Mouse (Mus musculus): ENCODE results near the gene Sh2d7.

The Sh2d7 gene

DNA sequence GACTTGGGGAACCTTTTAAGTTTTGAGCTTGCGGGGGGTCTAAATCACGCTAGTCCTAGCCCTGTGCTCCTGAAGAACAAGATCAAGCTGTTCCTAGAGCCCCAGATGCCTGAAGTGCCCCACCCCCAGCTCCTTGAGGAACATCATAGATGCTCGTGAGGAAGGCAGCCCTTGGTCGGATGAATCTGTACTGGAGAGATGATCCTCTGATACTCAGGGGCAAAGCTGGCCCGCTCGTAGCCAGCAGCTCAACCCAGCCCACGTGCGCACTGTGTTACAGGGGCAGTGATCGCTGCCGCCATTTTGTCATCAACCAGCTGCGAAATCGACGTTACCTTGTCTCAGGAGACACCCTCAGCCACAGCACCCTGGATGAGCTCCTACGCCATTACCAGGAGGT is at the start of gene Sh2d7:
Gene Sh2d7 (plus strand): TSS at position 301 of the 400 bp plus-strand sequence.
- no peak for DNase-seq (ENCODE audit: low read depth)

DNA sequence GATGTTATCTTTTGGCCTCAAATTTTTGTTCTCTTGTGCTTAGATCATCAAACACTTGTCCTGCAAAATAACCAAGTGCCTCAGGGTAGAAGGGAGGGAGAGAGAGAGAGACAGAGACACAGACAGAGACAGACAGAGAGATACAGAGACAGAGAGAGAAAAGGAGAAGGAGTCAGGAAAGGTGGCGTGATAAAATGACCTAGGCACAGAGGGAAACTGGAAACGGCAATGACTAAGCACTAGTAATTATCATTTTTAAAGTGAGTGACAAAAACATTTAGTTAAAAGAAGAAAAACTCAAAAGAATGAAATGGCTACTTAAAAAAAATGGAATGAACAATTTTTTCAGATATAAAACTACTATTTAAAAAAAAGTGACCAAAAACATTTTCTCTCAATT is 49.2 kb upstream of the Sh2d7 start:
- DNase-seq (ENCODE audit: low read depth): no peak

DNA sequence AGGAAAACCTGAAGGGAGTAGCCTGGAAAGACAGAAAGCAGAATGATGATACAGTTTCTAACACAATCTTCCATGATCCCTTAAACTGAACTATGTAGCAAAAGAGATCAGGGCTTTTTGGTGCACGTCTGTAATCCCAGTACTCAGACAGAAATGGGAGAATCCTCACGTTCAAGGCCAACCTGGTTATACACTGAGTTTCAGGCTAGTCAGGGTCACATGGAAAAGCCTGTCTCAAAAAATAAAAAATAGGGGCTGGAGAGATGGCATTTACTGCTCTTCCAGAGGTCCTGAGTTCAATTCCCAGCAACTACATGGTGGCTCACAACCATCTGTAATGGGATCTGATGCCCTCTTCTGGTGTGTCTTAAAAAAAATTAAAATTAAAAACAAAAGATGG is 48.4 kb upstream of the Sh2d7 start:
- DNase-seq (ENCODE audit: low read depth): no peak

DNA sequence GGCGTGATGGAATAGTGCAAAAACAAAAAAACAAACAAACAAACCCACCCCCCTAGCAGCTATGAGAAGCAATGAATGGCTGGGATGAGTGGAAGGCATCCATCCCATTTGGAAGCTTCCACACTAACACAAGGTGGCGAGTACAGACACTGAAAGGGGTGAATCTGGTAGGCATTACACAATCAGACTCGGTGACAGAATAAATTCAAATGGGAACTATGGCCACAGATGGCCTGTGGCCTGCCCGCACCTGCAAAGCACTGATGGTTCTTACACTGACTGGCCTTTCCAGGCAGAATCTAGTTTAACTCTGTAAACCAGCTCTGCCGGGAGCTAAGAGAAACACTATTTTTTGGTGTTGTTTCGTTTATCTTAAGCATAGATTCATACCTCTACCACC is 39.5 kb upstream of the Sh2d7 start:
- DNase-seq (ENCODE audit: low read depth): no peak

DNA sequence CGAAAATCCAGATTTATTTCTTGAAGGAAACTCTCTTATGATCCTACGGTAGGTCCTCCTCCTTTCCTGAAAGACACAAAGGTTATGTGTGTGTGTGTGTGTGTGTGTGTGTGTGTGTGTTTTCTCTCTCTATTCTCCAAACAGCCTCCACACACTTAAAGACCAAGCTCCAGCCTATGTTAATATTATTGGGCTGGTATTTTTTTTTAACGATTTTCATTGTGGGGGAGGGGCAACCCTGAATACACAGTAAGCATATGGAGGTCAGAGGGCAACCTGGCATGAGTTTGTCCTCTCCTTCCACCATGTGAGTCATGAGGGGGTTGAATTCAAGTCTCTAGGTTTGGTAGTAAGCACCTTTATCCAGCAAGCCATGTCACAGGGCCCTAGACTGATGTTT is 39.0 kb upstream of the Sh2d7 start:
- no peak for DNase-seq (ENCODE audit: low read depth)

DNA sequence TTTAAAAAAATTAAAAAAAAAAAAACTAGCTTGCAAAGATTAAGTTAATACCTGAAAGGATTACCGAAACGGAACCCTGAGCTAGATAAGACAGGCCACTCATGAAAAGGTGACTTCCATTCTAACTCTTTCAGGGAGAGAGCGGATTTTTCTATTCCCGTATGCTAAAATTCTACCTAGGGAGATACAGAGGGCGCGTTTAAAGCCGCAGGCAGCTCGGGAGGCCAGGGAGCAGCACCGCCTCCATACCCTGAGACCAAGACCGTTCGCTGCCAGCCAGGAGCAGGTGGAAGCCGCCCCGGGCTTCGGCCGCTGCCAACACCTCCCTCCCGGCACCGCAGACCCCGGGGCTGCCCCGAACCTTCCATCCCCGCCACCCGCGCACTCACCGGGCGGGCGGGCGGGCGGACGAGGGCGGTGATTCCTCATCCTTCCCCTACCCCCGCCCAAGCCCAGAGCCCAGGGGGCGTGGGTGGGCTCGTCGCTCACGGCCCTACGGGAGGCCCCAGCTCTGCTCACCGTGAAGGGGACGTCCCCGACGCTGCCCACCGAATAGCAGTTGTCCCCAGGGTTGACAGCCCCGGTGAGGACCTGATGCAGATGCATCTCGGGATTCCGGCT is 37.8 kb upstream of the Sh2d7 start:
- DNase-seq (ENCODE audit: low read depth): no peak

DNA sequence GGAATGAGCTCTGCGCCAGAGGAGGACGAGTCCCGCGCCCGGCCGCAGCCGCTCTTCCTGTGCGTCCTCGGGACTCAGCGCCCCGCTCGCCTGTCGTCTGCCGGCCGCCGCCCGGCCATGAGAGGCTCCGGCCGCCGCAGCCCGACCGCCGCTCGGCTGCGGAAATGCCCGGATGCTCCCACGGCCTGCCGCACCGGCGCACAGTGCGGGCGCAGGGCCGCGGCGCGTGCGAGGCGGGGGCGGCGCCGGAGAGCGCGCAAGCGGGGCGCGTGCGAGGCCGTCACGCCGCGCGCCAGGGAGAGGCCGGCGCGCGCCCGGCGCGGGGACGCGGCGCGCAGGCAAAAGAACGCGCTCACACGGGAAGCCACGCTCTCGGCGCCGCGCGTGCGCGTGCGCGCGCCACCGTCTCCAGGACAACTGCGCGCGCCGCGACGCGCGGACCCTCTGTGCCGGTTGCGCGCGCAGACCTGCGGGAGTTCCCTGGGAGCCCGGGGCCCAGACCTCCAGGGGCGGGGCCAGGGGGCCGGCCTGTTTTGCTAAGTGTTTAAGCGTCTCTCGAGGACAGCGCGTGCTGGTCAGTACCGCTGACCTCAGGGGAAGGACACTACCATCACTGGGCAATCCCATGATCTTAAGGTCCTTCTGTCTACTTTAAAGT is 37.2 kb upstream of the Sh2d7 start, which contains the start of gene Dmxl2:
Gene Dmxl2 (minus strand): TSS at position 174 of the 658 bp plus-strand sequence.
- DNase-seq (ENCODE audit: low read depth): peak; percentile 68

DNA sequence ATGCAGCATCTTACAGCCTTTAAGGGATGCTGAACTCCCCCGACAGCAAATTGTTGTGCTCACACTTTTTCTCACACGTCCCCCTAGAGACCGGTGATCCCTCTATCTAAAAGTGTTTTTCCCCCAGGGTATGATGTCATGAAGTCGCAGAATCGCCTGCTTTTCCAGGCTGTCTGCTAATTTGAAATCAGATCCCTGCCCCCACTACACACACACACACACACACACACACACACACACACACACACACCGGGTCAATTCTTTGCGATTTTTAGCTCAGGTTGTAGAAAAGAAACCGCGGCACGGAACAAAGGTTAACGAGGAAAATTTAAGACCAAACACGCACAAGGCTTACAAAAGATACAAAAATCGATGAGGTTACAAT is 36.7 kb upstream of the Sh2d7 start:
- DNase-seq (ENCODE audit: low read depth): no peak

DNA sequence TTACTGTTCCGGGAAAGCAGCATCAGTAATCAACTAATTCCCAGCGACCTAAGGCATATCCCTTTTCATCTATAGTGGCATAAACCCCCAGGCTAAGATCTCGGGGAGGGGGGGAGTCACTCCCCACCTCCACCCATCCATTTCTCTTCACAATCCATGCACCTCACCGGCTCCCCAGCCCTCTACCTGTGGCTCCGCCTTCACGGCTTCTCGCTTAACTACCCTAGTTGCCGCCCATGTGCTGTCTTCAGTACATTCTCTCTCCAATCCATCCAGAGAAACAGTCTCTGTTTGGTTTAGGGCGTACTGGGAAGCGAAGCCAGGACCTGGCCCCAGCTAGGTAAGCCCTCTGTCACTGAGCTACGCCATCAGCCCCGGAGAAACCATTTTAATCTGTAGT is 35.9 kb upstream of the Sh2d7 start:
- DNase-seq (ENCODE audit: low read depth): peak; percentile 2

DNA sequence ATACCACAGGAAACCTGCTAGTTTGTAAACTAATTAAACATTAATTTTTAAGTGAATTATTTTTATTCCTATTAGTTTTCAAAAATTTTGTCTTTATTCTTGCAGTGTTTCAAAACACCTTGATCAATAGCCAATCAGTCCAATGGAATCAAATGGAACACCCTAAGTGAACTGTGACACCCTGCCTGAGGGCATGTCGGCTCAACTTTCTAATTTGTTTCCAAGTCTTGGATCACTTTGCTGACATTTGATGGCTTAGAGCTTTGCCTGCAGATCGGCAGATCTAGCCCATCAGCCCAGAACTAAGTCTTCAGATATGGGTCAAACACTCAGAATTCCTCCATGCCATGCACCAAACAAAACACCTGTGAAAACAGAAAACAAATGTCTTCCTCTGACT is 22.8 kb upstream of the Sh2d7 start:
- DNase-seq (ENCODE audit: low read depth): no peak

DNA sequence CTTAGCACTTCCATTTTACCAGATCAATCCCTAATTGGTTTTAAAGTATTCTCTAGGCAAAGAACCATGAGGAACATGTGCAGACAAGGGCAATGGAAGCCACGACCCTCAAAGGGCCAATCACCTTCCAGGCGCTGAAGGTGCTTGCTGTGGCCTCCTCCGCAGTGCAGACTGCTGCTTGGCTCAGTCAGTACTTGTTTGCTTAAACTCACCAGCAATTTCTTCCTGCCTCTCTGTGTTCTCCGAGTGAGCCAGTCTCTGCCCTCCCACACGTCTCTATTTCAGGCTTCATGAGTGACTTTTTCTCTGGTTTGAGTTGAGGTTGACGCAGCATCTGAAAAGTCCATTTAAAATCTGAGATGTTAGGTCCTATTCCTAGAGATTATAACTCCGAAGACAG is 19.9 kb upstream of the Sh2d7 start:
- no peak for DNase-seq (ENCODE audit: low read depth)

DNA sequence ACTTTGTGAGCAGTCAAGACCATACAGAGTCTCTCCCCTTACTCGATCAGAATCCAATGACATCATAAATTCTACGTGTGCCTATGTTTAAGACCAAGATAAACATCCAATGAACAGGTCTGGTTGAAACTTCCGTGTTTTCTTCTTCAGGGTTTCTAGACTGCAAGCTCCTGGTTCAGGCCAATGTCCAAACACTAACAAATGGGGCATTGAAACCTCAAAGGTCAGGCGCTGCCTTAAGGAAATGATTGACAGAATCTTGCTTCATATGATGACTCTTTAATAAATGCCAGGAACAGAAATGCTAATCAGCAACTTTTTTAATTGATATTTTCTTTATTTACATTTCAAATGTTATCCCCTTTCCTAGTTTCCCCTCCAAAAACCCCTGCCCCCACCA is 18.5 kb upstream of the Sh2d7 start:
- no peak for DNase-seq (ENCODE audit: low read depth)

DNA sequence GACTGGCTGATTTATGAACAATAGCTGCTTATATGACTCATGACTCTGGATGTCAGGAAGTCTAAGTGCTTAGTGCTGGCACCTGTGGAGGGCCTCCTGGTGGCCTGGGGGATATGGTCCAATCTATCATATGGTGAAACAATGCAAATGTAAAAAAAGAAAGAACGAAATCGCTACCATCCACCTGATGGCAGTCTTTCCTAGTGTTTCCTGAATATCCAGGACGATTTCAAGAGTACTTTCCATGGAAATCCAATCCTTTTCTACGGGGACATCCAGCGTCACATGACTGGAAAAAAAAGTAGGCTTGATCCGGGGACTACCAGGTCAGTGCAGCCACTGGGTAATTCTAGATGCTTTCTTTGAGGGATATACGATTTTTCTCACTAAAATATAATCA is 11.1 kb upstream of the Sh2d7 start:
- no peak for DNase-seq (ENCODE audit: low read depth)

DNA sequence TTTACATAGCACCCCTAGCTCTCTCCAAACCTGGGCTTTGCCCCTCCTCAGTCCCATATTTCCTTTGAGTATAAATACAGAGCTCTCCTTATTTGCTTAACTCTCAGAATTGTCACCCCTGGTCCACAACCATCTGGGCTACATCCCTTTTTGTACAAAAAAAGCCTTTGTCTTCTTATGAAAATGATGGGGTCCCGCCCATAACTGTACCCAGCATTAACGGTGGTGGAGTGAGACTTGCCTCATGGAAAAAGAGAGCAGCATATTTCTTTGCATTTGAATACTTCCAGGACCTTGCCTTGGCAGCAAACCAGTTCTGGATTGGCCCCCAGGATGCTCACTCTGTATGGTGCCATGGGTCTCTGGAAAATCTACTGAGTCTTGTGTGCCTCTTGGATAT is 8.8 kb upstream of the Sh2d7 start:
- DNase-seq (ENCODE audit: low read depth): no peak

DNA sequence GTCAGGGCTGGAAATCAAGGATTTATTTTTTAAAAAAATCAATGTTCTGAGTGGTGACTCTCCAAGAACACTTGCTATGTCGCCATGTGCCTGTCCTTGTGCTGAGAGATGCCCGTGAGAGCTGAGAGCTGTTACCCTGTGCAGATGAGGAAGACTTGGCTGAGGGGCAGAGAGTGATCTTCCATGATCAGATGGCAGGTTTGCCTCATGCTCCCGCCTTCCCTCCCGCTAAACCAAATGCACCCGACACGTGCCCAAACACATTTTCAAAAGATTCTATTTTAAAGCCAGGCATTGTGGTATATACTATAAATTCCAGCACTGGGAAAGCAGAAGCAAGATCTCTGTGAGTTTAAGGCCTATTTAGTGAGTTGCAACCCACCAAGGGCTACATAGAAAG is 7.9 kb upstream of the Sh2d7 start:
- DNase-seq (ENCODE audit: low read depth): no peak

DNA sequence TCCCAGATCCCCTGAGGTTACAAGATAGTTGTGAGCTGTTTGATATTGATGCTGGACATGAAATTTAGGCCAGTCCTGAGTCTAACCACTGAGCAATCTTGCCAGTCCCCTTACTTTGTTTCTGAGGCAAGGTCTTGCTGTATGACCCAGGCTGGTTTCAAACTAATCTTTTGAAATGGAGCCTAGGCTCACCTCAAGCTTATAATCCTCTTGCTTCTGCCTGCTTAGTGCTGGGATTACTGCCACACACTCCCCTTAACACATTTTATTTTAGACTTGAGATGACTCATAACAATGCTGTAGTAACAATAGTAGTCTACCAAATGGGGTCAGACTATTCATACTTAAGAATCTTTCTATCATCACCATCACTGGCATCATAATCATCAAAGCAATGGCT is 7.4 kb upstream of the Sh2d7 start:
- DNase-seq (ENCODE audit: low read depth): no peak

DNA sequence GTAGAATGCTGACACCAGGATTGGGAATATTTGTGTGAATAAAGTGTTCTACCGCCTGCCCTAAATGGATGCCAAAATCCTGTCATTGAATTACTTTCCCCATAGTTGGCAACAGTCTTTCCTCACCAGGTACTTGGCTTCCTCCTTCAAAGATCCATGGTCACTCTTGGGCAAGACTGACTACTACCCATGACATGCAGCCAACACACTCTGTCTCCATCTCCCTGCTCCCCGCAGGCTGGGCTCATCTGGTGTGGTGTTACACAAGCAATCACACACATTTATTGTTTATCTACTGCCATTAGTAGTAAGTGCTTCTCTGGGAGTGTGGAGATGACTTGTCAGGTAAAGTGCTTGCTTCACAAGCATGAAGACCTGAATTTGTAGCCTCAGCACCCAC is 5.9 kb upstream of the Sh2d7 start:
- DNase-seq (ENCODE audit: low read depth): no peak

DNA sequence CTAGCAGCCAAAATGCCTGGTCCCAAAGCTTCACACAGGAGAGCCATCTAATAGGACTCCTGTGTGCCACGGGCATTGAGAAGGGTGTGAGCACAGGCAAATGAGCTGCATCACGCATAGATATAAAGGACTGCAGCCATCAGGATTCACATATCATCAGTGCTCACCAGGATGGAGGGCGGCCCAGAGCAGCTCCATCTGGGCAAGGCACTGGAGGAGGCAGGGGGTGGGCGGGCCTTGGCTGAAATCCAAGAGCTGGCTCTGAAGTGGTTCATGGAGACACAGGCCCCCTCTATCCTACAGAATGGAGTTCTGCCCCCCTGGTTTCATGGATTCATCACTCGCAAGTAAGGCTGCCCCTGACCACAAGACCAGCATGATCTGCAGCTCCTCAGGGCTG is 4.8 kb upstream of the Sh2d7 start:
- DNase-seq (ENCODE audit: low read depth): no peak

DNA sequence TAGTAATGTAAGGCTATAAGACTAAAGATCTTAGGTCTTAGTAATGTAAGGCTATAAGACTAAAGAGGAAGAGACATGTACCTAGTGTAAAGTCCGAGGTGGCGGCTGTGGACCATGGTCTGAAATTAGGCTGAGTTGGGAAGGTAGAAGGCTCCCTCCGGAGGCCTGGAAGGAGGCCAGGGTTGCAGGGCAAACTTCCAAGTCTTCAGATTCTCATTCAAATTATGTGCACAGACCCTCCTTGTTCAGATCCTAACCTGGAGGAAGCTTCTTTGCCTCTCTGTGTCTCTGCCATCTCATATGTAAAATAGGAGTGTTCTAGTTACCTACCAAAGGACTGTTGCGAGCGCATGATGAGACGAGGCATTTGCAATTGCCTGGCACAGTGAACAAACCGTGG is 2.5 kb upstream of the Sh2d7 start:
- DNase-seq (ENCODE audit: low read depth): no peak

DNA sequence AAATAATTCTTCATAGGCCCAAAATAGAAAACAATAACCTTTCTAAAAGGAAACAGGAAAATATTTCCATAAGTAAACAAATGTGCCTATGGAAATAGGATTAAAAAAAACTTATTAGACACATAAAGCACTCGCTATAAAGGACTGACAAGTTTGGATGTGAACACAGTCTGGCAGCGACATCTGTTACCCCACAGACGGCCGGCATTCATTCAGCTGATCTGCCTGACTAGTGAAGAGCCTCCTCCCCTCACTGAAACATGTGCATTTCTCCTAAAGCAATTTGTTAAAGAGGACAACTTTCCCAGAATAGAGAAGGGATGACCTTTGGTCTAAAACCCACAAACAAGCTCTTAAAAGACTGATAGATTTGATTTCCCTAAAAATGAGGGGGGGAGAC is 1.8 kb upstream of the Sh2d7 start:
- DNase-seq (ENCODE audit: low read depth): no peak

DNA sequence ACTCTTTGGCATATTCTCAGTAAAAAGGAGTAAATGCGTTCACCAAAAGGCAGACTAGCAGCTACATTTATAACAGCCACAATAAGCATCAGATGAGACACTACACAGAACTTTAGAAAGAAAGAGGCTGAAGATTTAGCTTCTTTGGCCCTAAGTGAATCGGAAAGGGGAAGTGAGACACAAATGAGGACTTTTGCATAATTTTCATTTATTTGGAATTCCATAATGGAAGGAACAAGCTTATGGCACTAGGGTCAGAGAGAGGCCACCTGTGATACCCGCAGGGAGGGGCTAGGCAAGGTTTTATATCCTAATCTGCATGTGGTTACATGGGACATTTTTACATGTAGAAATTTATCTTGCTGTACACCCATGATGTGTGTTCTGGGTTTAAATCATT is 1.3 kb upstream of the Sh2d7 start:
- DNase-seq (ENCODE audit: low read depth): no peak

DNA sequence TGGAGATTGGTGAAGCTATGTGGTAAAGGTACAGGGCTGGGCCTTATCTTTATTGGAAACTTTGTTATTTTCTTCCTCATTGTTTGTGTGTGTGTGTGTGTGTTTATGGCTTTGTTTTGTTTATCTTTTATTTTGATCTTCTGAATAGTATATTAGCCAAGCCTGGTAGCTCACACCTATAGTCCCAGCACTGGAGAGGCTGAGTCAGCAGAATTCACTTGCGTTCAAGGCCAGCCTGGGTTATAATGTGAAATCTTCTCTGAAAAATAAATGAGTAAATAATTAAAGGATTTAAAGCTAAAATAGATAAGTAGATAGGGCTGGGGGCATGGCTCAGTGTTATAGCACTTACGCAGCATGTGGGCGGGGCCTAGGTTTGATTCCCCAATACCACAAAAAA is 540 bp upstream of the Sh2d7 start:
- no peak for DNase-seq (ENCODE audit: low read depth)

DNA sequence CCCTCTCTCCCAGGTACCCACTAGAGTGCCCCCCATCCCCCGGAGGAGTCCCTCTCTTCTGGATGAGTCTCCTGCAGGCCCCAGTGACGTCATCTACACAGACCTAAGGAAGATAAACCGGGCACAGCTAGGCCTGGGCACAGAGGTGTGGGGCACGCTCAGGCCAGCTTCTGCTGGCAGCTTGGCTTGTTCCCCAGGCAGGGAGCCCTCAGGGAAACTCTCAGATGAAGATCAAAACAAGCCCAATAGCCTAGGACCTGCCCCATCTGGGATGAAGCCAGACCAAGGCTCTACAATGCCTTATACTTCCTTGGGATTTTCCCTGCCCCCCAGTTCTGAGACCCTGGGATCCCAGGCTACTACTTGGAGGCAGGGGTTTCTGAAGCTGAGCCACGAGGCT is 2.0 kb downstream of the Sh2d7 start:
- DNase-seq (ENCODE audit: low read depth): no peak

DNA sequence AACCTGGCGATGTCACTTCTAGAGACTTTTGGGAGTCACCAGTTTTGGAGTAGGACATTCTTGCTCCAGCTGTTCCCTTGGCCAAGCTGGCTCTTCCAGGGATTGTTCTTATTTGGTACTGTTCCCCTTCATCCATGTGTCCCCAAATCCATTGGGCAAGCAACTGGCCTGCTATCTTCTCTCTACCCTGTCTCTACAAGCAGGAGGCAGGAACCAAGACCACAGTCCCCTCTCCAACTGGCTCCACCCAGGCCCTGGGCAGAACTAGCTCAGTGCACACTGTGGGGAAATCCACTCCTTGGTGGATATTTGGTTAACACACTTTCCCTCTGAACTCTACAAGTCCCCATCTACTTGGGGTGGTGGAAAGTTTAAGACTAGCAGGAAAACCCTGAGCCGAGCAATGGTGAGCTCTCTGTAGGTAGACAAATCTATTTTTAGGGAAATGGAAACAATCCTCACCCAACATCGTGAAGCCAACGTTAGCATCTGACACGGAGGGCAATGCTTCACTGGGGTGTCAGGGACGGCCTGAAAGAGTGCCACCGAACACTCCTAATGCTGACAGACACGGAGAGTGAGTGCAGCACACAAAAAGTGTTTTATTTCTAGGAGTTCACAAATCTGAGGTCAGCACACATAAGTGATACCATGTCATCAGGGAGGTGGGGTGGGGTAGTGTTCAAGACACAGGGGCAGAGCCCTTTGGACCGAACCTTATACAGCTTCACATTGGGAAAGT is 5.6 kb downstream of the Sh2d7 start:
- DNase-seq (ENCODE audit: low read depth): no peak

Measured in induced T-regulatory cell, adult 2 months (primary cell).